Mouse (Mus musculus) frontal cortex, postnatal 36 days (tissue): ENCODE measurements at regions not wholly inside any gene's neighbourhood (a gene's known extent, or its start where the extent isn't known, plus 50 kb on each side); places are given as distances from the start of the nearest gene placed in this dataset.

Experiments
- DNase-seq, 2 experiments: peaks; one replicate each; pipeline ENCODE4 v3.0.0; 2022; ENCODE audit warnings: low spot score in 2 of 2

- DNase-seq = no peak
These were observed 404.2 kb upstream of the Cntn3 start for GRCm38 (mm10) chr6:102977122-102977521.

- no peak for DNase-seq
These were observed 450.4 kb upstream of the Cntn3 start for GRCm38 (mm10) chr6:103023326-103023725.

GRCm38 (mm10) chr6:103024006-103024405, 451.1 kb upstream of the Cntn3 start:
- no peak for DNase-seq

- peak; percentile 22 to 37 for DNase-seq
These were observed 455.2 kb upstream of the Cntn3 start for GRCm38 (mm10) chr6:103028150-103028549.

- no peak for DNase-seq
These were observed 460.5 kb upstream of the Cntn3 start for GRCm38 (mm10) chr6:103033418-103033817.

GRCm38 (mm10) chr6:103033919-103034318, 461.0 kb upstream of the Cntn3 start:
- no peak for DNase-seq

GRCm38 (mm10) chr6:103060591-103060990, 449.8 kb upstream of the Chl1 start:
- peak; percentile 8 to 53 for DNase-seq

- no peak for DNase-seq
These were observed 404.2 kb upstream of the Chl1 start for GRCm38 (mm10) chr6:103106189-103106588.

GRCm38 (mm10) chr6:103119537-103119936, 390.8 kb upstream of the Chl1 start:
- no peak for DNase-seq

GRCm38 (mm10) chr6:103140851-103141250, 369.5 kb upstream of the Chl1 start:
- DNase-seq = peak; percentile 6 to 14

- no peak for DNase-seq
These were observed 332.5 kb upstream of the Chl1 start for GRCm38 (mm10) chr6:103177851-103178250.

- DNase-seq = no peak
These were observed 327.0 kb upstream of the Chl1 start for GRCm38 (mm10) chr6:103183355-103183754.

- DNase-seq = no peak
These were observed 313.5 kb upstream of the Chl1 start for GRCm38 (mm10) chr6:103196838-103197237.

GRCm38 (mm10) chr6:103201605-103202004, 308.8 kb upstream of the Chl1 start:
- no peak for DNase-seq

- no peak for DNase-seq
These were observed 301.2 kb upstream of the Chl1 start for GRCm38 (mm10) chr6:103209202-103209601.

GRCm38 (mm10) chr6:103213160-103213559, 297.2 kb upstream of the Chl1 start:
- DNase-seq = no peak

- DNase-seq = no peak
These were observed 273.5 kb upstream of the Chl1 start for GRCm38 (mm10) chr6:103236896-103237295.

GRCm38 (mm10) chr6:103268984-103269383, 241.4 kb upstream of the Chl1 start:
- no peak for DNase-seq

- DNase-seq = no peak
These were observed 238.2 kb upstream of the Chl1 start for GRCm38 (mm10) chr6:103272216-103272615.

GRCm38 (mm10) chr6:103275071-103275470, 235.3 kb upstream of the Chl1 start:
- DNase-seq = no peak

GRCm38 (mm10) chr6:103275476-103275875, 234.9 kb upstream of the Chl1 start:
- peak in 1 of 2 experiments; percentile 51 for DNase-seq

GRCm38 (mm10) chr6:103296015-103296414, 214.4 kb upstream of the Chl1 start:
- DNase-seq = no peak

- DNase-seq = peak; percentile 7 to 19
These were observed 203.8 kb upstream of the Chl1 start for GRCm38 (mm10) chr6:103306420-103307249.

- DNase-seq = no peak
These were observed 203.2 kb upstream of the Chl1 start for GRCm38 (mm10) chr6:103307250-103307580.
